Mouse (Mus musculus) urinary bladder, postnatal 14 days (tissue): ENCODE results near the gene Unc79.

ENCODE experiments used
- DNase-seq: peaks from one replicate; pipeline ENCODE4 v3.0.0; 2021; ENCODE audit warnings: low spot score

The Unc79 gene

DNA sequence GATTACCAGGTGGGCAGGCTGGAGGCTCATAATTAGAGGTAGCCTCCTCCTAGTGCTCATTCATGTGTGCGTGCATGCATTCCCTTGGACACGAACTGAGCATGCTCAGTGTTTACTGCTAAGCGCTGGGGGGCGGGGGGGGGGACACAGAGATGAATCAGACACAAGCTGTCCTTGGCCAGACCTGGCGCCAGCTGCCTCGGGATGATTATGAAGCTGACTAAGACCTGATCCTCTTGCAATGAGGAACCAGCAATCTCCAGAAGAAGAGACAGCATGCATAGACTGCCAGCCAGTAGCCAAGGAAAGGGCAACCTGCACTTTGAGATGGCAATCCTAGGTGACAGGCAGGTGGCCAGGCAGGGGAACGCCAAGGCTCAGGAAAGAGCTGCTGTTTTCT, 256.9 kb downstream of the Unc79 start:
- no peak for DNase-seq

DNA sequence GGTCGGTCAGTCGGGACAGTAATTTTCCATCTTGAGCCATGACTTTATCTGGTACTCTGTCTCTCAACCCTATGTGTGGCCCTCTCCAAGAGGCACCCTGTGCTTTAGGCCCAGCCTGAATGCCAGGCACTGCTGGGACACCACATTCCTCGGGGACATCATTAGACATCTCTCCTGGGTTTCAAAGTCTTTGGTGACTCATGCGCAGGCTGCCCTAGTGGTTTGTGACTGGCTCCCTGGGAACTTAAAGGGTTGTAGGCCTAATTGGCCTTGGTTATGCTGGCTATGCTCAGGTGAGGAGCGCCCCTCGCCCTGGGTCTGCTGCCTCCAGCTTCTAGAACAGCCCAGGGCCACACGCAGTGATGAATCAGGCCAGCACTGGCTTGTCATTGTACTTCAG, 260.9 kb downstream of the Unc79 start:
- DNase-seq: no peak

- DNase-seq: no peak
Observed at GRCm38 (mm10) chr12:103211078-103211477, 262.4 kb downstream of the Unc79 start.

DNA sequence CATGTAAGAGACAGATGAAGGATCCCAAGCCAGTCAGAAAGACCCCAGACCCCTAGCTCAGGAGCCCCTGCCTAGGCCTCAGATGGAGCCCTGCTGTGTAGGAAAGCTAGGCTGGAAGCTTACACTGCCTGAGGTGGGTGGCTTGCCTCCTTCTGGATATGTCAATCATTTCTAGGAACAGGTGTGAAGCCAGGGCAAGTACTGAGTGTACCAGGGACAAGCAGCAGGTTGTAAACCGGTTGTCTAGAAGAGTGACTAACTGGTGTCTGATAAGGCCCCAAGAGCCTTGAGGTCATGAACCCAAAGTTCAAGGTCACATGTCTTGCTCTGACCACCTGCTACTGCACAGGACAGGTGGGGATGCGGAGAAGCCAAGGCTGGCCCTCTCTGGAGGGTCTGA, 264.9 kb downstream of the Unc79 start:
- DNase-seq: no peak

GRCm38 (mm10) chr12:103214270-103214669, 265.6 kb downstream of the Unc79 start:
- no peak for DNase-seq

DNA sequence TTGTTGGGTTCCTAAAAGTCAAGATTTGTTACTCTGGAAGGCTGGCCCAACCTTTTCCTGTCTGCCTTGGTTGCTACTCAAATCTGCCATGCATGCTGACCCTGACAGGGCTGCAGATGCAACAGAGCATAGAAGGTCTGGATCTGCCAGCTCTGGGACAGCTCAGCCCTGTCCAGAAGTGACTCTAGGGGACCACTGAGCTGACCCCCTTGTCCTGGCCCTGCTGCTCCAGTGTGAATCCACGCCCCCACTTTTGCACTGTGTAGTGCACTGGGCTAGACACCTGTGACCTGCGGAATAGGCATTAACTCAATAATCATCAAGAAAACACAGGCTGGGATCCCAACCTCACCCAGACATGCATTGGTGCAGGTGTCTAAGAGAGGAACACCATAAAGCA, 266.1 kb downstream of the Unc79 start:
- no peak for DNase-seq

GRCm38 (mm10) chr12:103215877-103216610, 267.4 kb downstream of the Unc79 start:
- DNase-seq: no peak

GRCm38 (mm10) chr12:103223671-103224070, 275.0 kb downstream of the Unc79 start:
- no peak for DNase-seq

- DNase-seq: no peak
Observed at GRCm38 (mm10) chr12:103226121-103226520, 277.5 kb downstream of the Unc79 start.

GRCm38 (mm10) chr12:103229058-103229457, 280.4 kb downstream of the Unc79 start:
- DNase-seq: no peak
